Mouse (Mus musculus): ENCODE results near the gene Rhpn2.
"Not testable (repeated sequence)": the region's sequence is repeated elsewhere in the genome, so short reads cannot be mapped to it uniquely, and the experiment has no call there.

Gene Rhpn2

GRCm38 (mm10) chr7:35333692-35334526 lies at the start of gene Rhpn2:
Gene Rhpn2 (plus strand): TSS chr7:35334170.
- DNase-seq (ENCODE audit: low spot score), result peak; percentile 99

DNA sequence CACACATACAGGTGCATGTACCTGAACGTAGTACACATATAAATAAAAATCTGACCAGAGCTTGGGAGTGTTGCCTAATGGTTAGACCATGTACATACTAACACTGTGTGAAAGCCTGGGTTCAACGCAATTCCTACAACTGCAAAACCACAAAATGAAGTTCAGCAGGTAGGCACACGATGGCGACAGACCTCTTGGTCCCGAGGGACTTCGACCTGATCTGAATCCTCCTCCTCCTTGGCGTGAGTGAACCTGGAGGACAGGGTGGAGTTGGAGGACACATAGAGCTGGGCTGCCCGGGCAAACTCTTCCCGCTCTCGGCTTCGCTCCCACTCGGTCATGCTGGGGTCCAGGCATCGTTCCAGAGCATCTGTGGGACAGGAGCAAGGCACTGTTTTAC lies 40.5 kb upstream of the Rhpn2 start:
- DNase-seq (ENCODE audit: low spot score), result no peak

DNA sequence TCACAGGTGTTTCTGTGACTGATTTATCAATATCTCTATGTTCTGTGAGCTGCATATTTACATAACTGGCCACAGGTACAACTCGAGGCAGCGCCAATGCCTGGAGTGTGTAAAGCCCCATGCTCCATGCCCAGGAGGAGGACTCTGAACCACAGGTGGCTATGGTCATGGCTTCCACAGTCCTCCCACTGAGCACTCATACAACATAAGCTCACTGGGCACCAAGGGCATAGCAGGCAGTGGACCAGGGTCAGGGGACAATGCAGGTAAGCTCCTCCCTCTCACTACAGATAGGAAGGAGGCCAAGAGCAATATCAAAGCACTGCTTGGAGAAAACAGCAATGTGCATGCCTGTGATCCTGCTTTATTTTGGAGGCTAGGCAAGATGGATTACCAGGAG lies 38.3 kb upstream of the Rhpn2 start:
- DNase-seq (ENCODE audit: low spot score), result no peak

DNA sequence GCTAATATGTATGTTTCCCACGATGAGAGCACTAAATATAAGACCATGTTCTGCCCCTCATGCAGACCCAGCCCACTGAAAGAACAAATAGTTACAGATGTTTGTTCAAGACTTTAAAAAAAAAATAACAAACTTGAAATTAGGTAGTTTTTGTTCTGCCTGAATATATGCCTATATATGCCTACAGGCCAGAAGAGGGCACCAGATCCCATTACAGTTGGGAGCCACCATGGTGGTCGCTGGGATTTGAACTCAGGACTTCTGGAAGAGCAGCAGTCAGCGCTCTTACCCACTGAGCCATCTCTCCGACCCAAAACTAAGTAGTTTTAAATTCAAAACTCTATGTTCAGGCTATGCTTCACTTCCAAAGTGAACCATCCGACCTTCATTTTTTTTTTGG lies 36.1 kb upstream of the Rhpn2 start:
- DNase-seq (ENCODE audit: low spot score), result no peak

- DNase-seq (ENCODE audit: low spot score), result no peak
These were observed 34.3 kb upstream of the Rhpn2 start for GRCm38 (mm10) chr7:35299656-35300055.

GRCm38 (mm10) chr7:35300792-35301191 lies 33.2 kb upstream of the Rhpn2 start:
- no peak for DNase-seq (ENCODE audit: low spot score)

DNA sequence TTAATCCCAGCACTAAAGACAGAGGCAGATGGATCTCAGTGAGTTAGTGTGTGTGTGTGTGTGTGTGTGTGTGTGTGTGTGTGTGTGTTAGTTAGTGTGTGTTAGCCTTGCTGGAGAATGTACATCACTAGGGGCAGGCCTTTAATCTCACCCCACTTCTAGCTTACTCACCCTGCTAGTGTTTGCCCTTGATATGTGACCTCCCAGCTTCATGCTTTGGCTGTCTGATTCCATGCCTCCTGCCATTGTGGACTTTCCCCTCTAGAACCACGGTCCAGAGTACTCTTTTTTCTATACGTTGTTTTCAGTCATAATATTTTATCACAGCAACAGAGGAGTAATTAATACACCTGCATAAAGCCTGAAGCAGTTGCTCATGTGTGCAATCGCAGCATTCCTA lies 22.8 kb upstream of the Rhpn2 start:
- no peak for DNase-seq (ENCODE audit: low spot score)

DNA sequence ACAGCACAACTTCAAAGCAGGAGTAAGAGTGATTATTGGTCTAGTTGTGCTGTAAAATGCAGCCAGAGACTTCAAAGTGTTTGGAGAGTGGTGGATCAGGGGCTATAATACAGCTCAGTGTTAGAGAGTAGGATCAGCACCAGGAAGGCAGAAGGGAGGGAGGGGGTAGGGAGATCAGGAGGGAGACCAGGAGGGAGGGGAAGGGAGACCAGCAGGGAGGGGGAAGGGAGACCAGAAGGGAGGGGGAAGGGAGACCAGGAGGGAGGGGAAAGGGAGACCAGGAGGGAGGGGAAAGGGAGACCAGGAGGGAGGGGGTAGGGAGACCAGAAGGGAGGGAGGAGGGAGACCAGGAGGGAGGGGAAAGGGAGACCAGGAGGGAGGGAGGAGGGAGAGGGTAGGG lies 19.8 kb upstream of the Rhpn2 start:
- DNase-seq (ENCODE audit: low spot score), result no peak

DNA sequence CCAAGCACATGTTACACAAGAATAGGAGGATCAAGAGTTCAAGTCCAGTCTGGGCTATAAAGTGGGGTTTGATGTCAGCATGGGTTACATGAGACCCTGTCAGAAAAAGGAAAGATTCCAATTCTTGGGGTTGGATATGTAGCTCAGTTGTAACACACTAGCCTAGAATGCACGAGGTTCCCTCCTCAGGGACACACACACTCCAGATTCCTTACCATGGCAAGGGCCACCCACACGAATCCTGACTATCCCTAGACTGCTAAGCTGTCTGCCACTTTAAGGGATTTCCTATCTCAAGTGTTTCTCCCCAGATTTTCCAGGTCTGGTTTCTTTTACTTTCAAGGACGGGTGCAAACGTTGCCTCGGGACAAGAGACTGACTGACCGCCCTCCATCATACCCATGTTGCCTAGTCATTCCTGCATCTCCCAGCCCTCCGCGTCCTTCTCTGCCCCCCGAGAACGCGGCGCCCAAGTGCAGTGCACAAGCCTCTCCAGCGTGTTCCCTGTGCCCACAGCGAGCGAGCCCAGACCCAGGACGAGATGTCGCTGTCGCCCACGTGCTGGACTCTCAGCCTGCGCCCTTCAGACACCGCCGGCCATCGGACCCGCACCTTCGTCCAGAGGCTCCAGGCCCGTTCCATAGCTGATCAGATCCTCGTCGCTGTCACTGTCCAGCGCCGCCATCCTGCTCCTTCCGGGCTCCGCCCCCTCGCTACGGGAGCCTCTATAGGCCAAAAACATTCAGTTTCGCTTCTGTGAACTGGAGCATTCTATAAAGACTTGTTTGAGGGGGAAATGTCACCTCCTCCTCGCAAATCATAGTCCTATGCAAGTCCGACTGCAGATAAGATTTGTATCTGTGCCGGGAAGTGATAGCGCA lies 16.0 kb upstream of the Rhpn2 start, which contains the start of gene Gpatch1:
Gene Gpatch1, minus strand, starts transcription at position 712 of the 881 bp plus-strand sequence.
- peak; percentile 97 for DNase-seq (ENCODE audit: low spot score)

DNA sequence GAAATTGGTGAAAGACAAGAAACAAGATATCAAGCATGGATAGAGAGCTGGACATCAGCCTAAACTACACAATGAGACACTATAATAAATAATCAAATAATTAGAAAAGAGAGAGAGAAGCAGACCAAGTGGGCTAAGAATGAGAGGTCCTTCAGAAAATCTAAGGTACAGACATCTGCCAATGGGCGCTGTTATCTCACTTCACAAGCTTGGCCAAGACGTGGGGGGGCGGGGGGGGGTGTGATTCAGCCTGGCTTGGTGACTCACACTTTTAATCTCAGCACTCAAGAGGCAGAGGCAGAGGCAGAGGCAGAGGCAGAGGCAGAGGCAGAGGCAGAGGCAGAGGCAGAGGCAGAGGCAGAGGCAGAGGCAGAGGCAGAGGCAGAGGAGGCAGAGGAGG lies 14.7 kb upstream of the Rhpn2 start:
- DNase-seq (ENCODE audit: low spot score), result not testable (repeated sequence)

- no peak for DNase-seq (ENCODE audit: low spot score)
These were observed 14.2 kb upstream of the Rhpn2 start for GRCm38 (mm10) chr7:35319755-35320154.

DNA sequence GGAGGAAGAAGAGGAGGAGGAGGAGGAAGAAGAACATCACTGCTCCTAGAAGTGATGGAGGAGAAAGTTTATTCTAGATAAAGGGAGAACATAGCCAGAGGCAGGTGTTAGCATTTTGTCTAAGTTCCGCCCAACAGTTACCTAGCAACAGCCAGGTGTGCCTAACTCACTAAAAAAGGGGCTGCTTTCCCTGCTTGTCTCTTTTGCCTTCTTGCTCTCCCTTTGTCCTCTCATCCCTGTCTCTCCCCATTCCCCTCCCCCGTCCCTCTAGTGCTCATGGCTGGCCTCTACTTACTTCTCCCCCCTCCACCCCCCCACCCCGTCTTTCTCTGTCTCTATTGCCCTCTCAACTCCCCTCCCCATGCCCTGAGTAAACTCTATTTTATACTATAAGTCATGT lies 11.8 kb upstream of the Rhpn2 start:
- no peak for DNase-seq (ENCODE audit: low spot score)

GRCm38 (mm10) chr7:35322732-35323420 lies 11.1 kb upstream of the Rhpn2 start:
- DNase-seq (ENCODE audit: low spot score), result no peak

- DNase-seq (ENCODE audit: low spot score), result no peak
These were observed 2.4 kb upstream of the Rhpn2 start for GRCm38 (mm10) chr7:35331590-35331989.

DNA sequence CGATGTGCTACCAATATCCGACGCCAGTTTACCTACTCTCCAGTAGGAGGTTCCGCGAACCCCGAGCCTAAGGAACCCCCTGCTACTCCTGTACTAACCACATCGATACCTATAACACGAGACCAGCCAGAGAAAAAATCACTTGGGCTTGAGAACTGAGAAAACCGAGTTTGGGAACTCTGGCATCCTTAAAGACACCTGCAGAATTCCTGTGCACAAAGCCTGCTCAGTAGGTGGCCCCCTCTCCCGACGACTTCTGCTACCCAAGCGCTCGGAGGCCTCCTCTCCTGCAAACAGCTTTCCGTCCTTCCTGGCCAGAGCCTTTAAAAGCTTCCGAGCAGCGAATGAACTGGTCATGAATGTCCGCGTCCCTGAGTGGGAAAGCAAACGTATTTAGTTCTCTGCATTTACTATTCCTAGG lies 729 bp upstream of the Rhpn2 start:
- DNase-seq (ENCODE audit: low spot score), result no peak

DNA sequence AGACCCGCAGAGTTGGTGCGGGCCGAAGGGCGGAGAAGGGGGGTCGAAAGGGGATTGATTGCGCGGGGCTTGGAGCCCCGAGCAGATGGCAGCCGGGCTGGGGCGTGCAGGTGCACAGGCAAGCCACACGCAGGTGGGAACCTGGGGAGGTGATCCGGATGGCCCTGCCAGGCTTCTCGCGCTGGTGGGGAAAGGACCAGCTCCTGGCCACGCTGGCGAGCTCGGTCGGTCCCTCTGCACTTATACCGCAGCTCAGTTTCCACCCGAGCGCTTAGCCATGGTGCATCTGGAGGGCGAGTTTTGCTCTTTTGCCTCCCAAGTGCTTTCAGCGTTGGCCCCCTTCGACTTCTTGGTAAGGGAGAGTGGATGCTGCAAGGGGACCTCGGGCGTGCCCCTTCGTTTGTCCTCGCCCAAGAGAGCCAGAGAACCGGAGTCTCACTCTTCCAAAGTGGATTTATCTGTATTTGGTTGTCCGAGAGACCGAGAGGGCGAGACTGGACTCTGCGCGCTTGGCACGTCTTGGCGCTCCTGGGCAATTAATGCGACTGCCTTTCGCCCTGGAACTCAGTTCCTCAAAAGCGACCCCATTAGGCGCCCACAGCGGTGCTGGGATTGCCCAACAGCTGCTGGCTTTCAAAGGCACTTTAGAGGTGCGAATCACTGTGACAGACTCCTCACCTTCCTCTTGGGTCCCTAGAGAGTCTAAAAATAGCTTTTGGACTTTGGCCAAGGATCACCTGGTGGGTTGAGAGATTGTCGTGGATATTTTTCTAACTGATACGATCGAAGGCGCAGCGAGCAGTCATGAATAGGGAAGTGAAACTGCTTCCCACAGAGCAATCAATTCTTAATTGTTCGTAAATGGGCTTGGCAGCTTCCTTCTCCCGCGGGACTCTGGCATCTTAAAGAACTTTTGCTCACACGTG lies 820 bp downstream of the Rhpn2 start:
- DNase-seq (ENCODE audit: low spot score), result peak; percentile 22

- DNase-seq (ENCODE audit: low spot score), result no peak
These were observed 6.2 kb downstream of the Rhpn2 start for GRCm38 (mm10) chr7:35340196-35340595.

GRCm38 (mm10) chr7:35341282-35341681 lies 7.3 kb downstream of the Rhpn2 start:
- no peak for DNase-seq (ENCODE audit: low spot score)

- DNase-seq (ENCODE audit: low spot score), result no peak
These were observed 8.5 kb downstream of the Rhpn2 start for GRCm38 (mm10) chr7:35342498-35342897.

GRCm38 (mm10) chr7:35344785-35345330 lies 10.9 kb downstream of the Rhpn2 start:
- DNase-seq (ENCODE audit: low spot score), result no peak

All from urinary bladder, postnatal 25 days (tissue).